Mouse (Mus musculus) stomach, postnatal 0 days (tissue): Measurements from ENCODE around the gene Zfp831.

ENCODE experiments used
- CTCF ChIP-seq: IDR thresholded peaks from 2 replicates; pipeline ENCODE4 v1.5.1; 2016; ENCODE audit warnings: antibody characterized with exemption, low read depth, mild to moderate bottlenecking, moderate library complexity
- EP300 ChIP-seq: optimal IDR thresholded peaks from 2 replicates; pipeline ENCODE3; 2016; ENCODE audit warnings: antibody characterized with exemption

- TF ChIP-seq CTCF (peak; percentile 22; the same call in 1 of the 2 replicates), EP300 (no peak)
These were observed 68.7 kb downstream of the Zfp831 start for GRCm38 (mm10) chr2:174712043-174712442.
